Mouse (Mus musculus) neural tube, embryonic 13.5 days (tissue): ENCODE measurements around the gene Csad. TPM values are rescaled to one million over a fixed set of nuclear protein-coding genes. Genes with fewer than 3 reads are reported as not detected.
"Not testable (repeated sequence)": the region's sequence is repeated elsewhere in the genome, so short reads cannot be mapped to it uniquely, and the experiment has no call there.

Source experiments
- ATAC-seq: fragments of 200-750 bp; cut with Nextera tagmentation; 2 replicates; pipeline ENCODE4 v1.8.0; 2017; ENCODE audit warnings: low read depth, mild to moderate bottlenecking, moderate TSS enrichment, moderate library complexity
- H3K27ac ChIP-seq: fragments of 300-500 bp; sonication (generic); replicated peaks from 2 replicates; pipeline ENCODE4 v1.5.1; 2015; ENCODE audit warnings: moderate library complexity, mild to moderate bottlenecking, inconsistent platforms
- H3K27me3 ChIP-seq: fragments of 300-500 bp; sonication (generic); 2 replicates; pipeline ENCODE4 v1.6.1; 2015; ENCODE audit warnings: mild to moderate bottlenecking, inconsistent platforms
- H3K36me3 ChIP-seq: fragments of 300-500 bp; sonication (generic); 2 replicates; pipeline ENCODE4 v1.6.1; 2015; ENCODE audit warnings: mild to moderate bottlenecking, inconsistent platforms
- H3K4me1 ChIP-seq: fragments of 300-500 bp; sonication (generic); replicated peaks from 2 replicates; pipeline ENCODE4 v1.6.1; 2015; ENCODE audit warnings: inconsistent platforms
- H3K4me2 ChIP-seq: fragments of 300-500 bp; sonication (generic); 2 replicates; pipeline ENCODE4 v1.6.1; 2015; ENCODE audit warnings: inconsistent platforms, mild to moderate bottlenecking, moderate library complexity
- H3K4me3 ChIP-seq: fragments of 300-500 bp; sonication (generic); 2 replicates; pipeline ENCODE4 v1.5.1; 2015; ENCODE audit warnings: mild to moderate bottlenecking, inconsistent platforms
- H3K9ac ChIP-seq: fragments of 300-500 bp; sonication (generic); 2 replicates; pipeline ENCODE4 v1.6.1; 2015; ENCODE audit warnings: moderate library complexity, mild to moderate bottlenecking, inconsistent platforms
- H3K9me3 ChIP-seq: fragments of 300-500 bp; sonication (generic); 2 replicates; pipeline ENCODE4 v1.6.1; 2016; ENCODE audit warnings: inconsistent platforms
- WGBS: fragments of 180-500 bp; shearing (Covaris S2); methylation state at CpG from one replicate; pipeline ENCODE4 v1.1.7; 2015; 5-methylcytosine and 5-hydroxymethylcytosine counted together
- polyA plus RNA-seq: library from polyadenylated mRNA; unstranded; fragments of >200 nt; fragmentation: Nextera tagmentation; extraction: Ambion mirVana; gene quantifications from 2 replicates; pipeline ENCODE4 v1.2.1, GENCODE M21; 2015

Csad gene
- polyA plus RNA-seq, 1 experiment from 2014 or later: 38.8 TPM

- Histone ChIP-seq H3K4me3 (no peak overlapping the region), H3K9me3 (no peaks in the 10 kb centered on the region), H3K36me3 (no peaks in the 10 kb centered on the region), H3K27ac (no peak overlapping the region), H3K27me3 (no peaks in the 10 kb centered on the region), H3K4me2 (no peak overlapping the region), H3K4me1 (no peaks in the 10 kb centered on the region), H3K9ac (no peak overlapping the region)
- no peak for ATAC-seq
- WGBS: 68% methylated on average over 2 of the region's 2 CpGs
Measured at GRCm38 (mm10) chr15:102169064-102169463, 35.5 kb downstream of the Csad start.

- no peak overlapping the region for H3K27ac ChIP-seq
- no peak overlapping the region for H3K4me2 ChIP-seq
- ATAC-seq: no peak
- 61% methylated on average over 6 of the region's 6 CpGs for WGBS
- H3K36me3 ChIP-seq: no peaks in the 10 kb centered on the region
- H3K27me3 ChIP-seq: no peaks in the 10 kb centered on the region
- no peak overlapping the region for H3K9ac ChIP-seq
- H3K4me1 ChIP-seq: no peaks in the 10 kb centered on the region
- no peaks in the 10 kb centered on the region for H3K9me3 ChIP-seq
- H3K4me3 ChIP-seq: no peak overlapping the region
Measured at GRCm38 (mm10) chr15:102167620-102168021, 36.9 kb downstream of the Csad start.

GRCm38 (mm10) chr15:102165468-102166100 lies 38.9 kb downstream of the Csad start:
- Histone ChIP-seq H3K27me3 (no peaks in the 10 kb centered on the region), H3K9me3 (no peaks in the 10 kb centered on the region), H3K27ac (no peak overlapping the region), H3K4me1 (no peaks in the 10 kb centered on the region), H3K4me3 (no peak overlapping the region), H3K4me2 (no peak overlapping the region), H3K36me3 (no peaks in the 10 kb centered on the region), H3K9ac (no peak overlapping the region)
- ATAC-seq: no peak
- WGBS: 63% methylated on average over 6 of the region's 6 CpGs

GRCm38 (mm10) chr15:102163900-102164693 lies 40.4 kb downstream of the Csad start:
- ATAC-seq: no peak
- H3K27ac ChIP-seq: no peak overlapping the region
- H3K9me3 ChIP-seq: no peaks in the 10 kb centered on the region
- no peaks in the 10 kb centered on the region for H3K27me3 ChIP-seq
- no peaks in the 10 kb centered on the region for H3K36me3 ChIP-seq
- no peak overlapping the region for H3K4me2 ChIP-seq
- 70% methylated on average over 3 of the region's 3 CpGs for WGBS
- no peaks in the 10 kb centered on the region for H3K4me1 ChIP-seq
- no peak overlapping the region for H3K9ac ChIP-seq
- H3K4me3 ChIP-seq: no peak overlapping the region

GRCm38 (mm10) chr15:102160415-102161060 lies 44.0 kb downstream of the Csad start:
- H3K9ac ChIP-seq: no peak overlapping the region
- H3K36me3 ChIP-seq: no peaks in the 10 kb centered on the region
- H3K9me3 ChIP-seq: no peaks in the 10 kb centered on the region
- WGBS: 67% methylated on average over 26 of the region's 27 CpGs
- ATAC-seq: no peak
- H3K27me3 ChIP-seq: no peaks in the 10 kb centered on the region
- peaks cover 5% of the 10 kb centered on the region; the same call in 1 of the 2 replicates for H3K4me1 ChIP-seq
- no peak overlapping the region for H3K4me3 ChIP-seq
- H3K27ac ChIP-seq: no peak overlapping the region
- H3K4me2 ChIP-seq: no peak overlapping the region

- Histone ChIP-seq H3K9me3 (no peaks in the 10 kb centered on the region), H3K4me3 (no peak overlapping the region), H3K4me1 (peaks cover 12% of the 10 kb centered on the region; the same call in 1 of the 2 replicates), H3K27ac (no peak overlapping the region), H3K27me3 (no peaks in the 10 kb centered on the region), H3K36me3 (no peaks in the 10 kb centered on the region), H3K4me2 (no peak overlapping the region), H3K9ac (no peak overlapping the region)
- ATAC-seq: no peak
- WGBS: 37% methylated on average over 20 of the region's 20 CpGs
Measured at GRCm38 (mm10) chr15:102156836-102157235, 47.7 kb downstream of the Csad start.

GRCm38 (mm10) chr15:102155006-102155405 lies 49.5 kb downstream of the Csad start:
- H3K9ac ChIP-seq, H3K27ac ChIP-seq, H3K36me3 ChIP-seq, ATAC-seq, H3K4me3 ChIP-seq, H3K9me3 ChIP-seq, H3K4me2 ChIP-seq, H3K27me3 ChIP-seq: not testable (repeated sequence)
- 88% methylated on average over 6 of the region's 6 CpGs for WGBS
- peaks cover 12% of the 10 kb centered on the region; the same call in 1 of the 2 replicates for H3K4me1 ChIP-seq

GRCm38 (mm10) chr15:102152646-102153045 lies 51.9 kb downstream of the Csad start:
- WGBS: 18% methylated on average over 4 of the region's 4 CpGs
- H3K4me2 ChIP-seq: no peak overlapping the region
- ATAC-seq: no peak
- H3K9me3 ChIP-seq: no peaks in the 10 kb centered on the region
- H3K27me3 ChIP-seq: no peaks in the 10 kb centered on the region
- no peak overlapping the region for H3K9ac ChIP-seq
- H3K27ac ChIP-seq: no peak overlapping the region
- peaks cover 12% of the 10 kb centered on the region; the same call in 1 of the 2 replicates for H3K4me1 ChIP-seq
- H3K4me3 ChIP-seq: no peak overlapping the region
- no peaks in the 10 kb centered on the region for H3K36me3 ChIP-seq

- Histone ChIP-seq H3K9me3 (no peaks in the 10 kb centered on the region), H3K4me1 (peaks cover 7% of the 10 kb centered on the region; the same call in 1 of the 2 replicates), H3K27ac (no peak within 1 kb of the TSS), H3K27me3 (peaks cover 8% of the 10 kb centered on the region), H3K36me3 (no peaks in the 10 kb centered on the region), H3K4me3 (no peak within 1 kb of the TSS), H3K9ac (no peak within 1 kb of the TSS), H3K4me2 (no peak within 1 kb of the TSS)
- no peak for ATAC-seq
- 63% methylated on average over 20 of the region's 20 CpGs for WGBS
Measured at GRCm38 (mm10) chr15:102150301-102151135, 54.0 kb downstream of the Csad start, which contains the start of gene Soat2. Gene Soat2, plus strand, starts transcription at chr15:102150526.

GRCm38 (mm10) chr15:102149561-102149960 lies 55.0 kb downstream of the Csad start:
- no peak overlapping the region for H3K4me2 ChIP-seq
- H3K4me3 ChIP-seq: no peak overlapping the region
- 86% methylated on average over 4 of the region's 4 CpGs for WGBS
- H3K9me3 ChIP-seq: no peaks in the 10 kb centered on the region
- H3K27ac ChIP-seq: no peak overlapping the region
- H3K36me3 ChIP-seq: no peaks in the 10 kb centered on the region
- H3K9ac ChIP-seq: no peak overlapping the region
- ATAC-seq: no peak
- peaks cover 10% of the 10 kb centered on the region for H3K4me1 ChIP-seq
- H3K27me3 ChIP-seq: peaks cover 18% of the 10 kb centered on the region

GRCm38 (mm10) chr15:102147674-102148402 lies 56.7 kb downstream of the Csad start:
- Histone ChIP-seq H3K4me3 (no peak overlapping the region), H3K4me1 (peaks cover 11% of the 10 kb centered on the region), H3K27me3 (peaks cover 35% of the 10 kb centered on the region), H3K27ac (no peak overlapping the region), H3K9ac (no peak overlapping the region), H3K9me3 (no peaks in the 10 kb centered on the region), H3K36me3 (no peaks in the 10 kb centered on the region), H3K4me2 (no peak overlapping the region)
- WGBS: 69% methylated on average over 16 of the region's 16 CpGs
- ATAC-seq: no peak
